Mouse (Mus musculus): Measurements from ENCODE around the gene Pacs2. TPM values are rescaled to one million over a fixed set of nuclear protein-coding genes. Genes with fewer than 3 reads are reported as not detected.

The Pacs2 gene
- polyA plus RNA-seq, 1 experiment from 2014 or later, result 17.7 TPM

- Histone ChIP-seq H3K36me3 (peaks cover 68% of the 10 kb centered on the region), H3K27ac (replicated peaks) (no peak overlapping the region), H3K4me1 (peaks cover 18% of the 10 kb centered on the region), H3K27me3 (ENCODE audit: low read depth, poor library complexity, severe bottlenecking) (no peaks in the 10 kb centered on the region), H3K4me3 (no peak overlapping the region), H3K9me3 (replicated peaks) (no peaks in the 10 kb centered on the region)
- DNase-seq (ENCODE audit: low spot score), result no peak
- 90% methylated on average over 4 of the region's 4 CpGs for WGBS
Measured at GRCm38 (mm10) chr12:112994153-112994552, 20.2 kb upstream of the Pacs2 start.

DNA sequence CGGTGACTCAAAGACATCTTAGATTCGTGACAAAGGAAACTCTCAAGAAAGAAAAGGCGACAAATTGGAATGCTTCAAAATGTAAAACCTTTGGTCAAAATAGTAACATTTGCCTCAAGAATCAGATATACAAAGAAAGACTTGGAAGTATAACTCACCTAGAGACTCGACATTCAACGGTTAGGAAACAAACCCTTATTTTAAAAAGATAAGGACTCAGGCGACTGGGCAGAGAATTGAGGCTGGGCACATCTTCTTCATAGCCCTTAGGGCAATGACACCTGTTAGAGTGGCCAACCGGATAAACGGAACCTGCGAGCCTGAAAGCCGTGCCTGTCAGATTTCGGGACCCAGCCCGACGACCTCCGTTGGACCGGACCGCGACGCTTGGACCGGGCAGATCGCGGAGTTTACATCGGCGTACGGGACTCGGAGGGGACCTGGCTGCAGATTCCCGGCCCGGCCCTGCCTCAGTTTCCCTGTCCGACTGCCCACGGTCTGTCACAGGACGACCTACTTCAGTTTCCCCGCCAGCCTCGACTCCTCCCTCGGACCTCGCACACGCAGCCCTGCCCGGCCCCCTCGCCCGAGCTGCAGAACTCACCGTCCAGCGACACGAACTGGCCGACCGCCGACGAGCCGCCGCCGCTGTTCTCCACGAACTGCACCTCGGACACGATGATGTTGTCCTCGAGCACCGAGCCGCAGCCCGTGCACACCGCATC is 14.6 kb upstream of the Pacs2 start:
- 2% methylated on average over 56 of the region's 56 CpGs for WGBS
- Histone ChIP-seq H3K9me3 (replicated peaks) (no peaks in the 10 kb centered on the region), H3K4me3 (peak overlapping the region; percentile 93), H3K36me3 (peaks cover 26% of the 10 kb centered on the region), H3K4me1 (peaks cover 45% of the 10 kb centered on the region), H3K27ac (replicated peaks) (peak overlapping the region; percentile 96), H3K27me3 (ENCODE audit: low read depth, poor library complexity, severe bottlenecking) (no peaks in the 10 kb centered on the region)
- DNase-seq (ENCODE audit: low spot score), result no peak

DNA sequence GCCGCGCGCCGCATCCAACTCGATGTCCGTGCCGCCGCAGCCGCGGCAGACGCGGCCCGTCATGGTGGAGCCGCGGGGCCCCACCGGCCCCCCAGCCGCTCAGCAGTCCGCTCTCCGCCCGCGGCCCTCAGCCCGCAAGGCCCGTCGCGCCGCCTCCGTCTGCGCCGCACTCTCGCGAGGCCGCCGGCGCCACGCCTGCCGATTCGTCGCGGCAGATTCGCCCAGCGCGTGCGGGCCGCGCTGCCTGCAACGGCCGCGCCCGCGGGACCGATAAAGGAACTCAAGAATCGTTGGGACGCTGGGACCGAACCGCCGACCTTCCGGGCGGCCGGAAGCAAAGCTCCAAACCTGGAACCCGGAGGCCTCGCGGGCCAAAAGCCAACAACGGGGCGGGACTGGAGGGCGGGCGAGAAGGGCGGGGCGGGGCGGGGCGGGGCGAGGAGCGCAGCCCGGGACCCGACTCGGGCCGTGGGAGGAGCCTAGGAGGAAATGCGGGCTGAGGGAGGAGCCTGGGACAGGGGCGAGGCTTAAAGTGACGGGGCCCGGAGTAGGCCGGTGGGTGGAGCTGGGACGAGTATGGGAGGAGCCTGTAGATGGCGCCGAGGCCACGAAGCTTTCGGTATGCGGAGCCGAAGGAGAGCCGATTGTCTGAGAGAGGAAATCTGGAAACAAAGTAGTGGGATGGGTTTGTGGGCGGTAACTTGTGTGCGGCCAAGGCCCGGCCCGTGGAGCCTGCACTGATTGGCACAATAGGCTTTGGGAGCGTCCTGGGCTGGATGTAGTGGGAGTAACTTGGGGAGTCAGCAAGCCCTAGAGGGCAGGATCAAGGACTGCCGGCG is 13.8 kb upstream of the Pacs2 start, which contains the start of gene Brf1:
Brf1 (minus strand) TSS at position 411 of the 839 bp plus-strand sequence.
- Histone ChIP-seq H3K9me3 (replicated peaks) (no peaks in the 10 kb centered on the region), H3K36me3 (peaks cover 19% of the 10 kb centered on the region), H3K4me3 (peak within 1 kb of the TSS; percentile 93), H3K4me1 (peaks cover 45% of the 10 kb centered on the region), H3K27me3 (ENCODE audit: low read depth, poor library complexity, severe bottlenecking) (no peaks in the 10 kb centered on the region), H3K27ac (replicated peaks) (peak within 1 kb of the TSS; percentile 96)
- DNase-seq (ENCODE audit: low spot score), result peak; percentile 99
- WGBS, result under 1% methylated on average over 96 of the region's 96 CpGs

DNA sequence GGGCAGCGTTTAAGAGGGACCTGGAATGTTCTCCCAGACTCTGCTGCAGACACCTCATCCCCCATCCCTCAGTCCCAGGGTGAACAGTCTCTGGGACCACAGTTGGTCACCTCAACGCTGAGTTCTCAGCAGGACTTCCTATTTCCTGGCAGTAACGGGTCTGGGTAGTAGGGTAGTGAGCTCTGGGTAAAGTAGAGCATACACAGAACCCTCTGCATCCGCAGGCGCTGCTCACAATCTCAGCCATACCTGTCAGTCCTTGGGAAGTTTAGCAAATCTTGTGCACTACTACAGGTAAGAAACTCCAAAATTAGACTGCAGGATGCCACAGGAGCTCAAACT is 13.2 kb upstream of the Pacs2 start:
- H3K4me1 ChIP-seq, result peaks cover 45% of the 10 kb centered on the region
- DNase-seq (ENCODE audit: low spot score), result no peak
- peaks cover 13% of the 10 kb centered on the region for H3K36me3 ChIP-seq
- H3K9me3 ChIP-seq (replicated peaks), result no peaks in the 10 kb centered on the region
- WGBS, result 4% methylated on average over 5 of the region's 5 CpGs
- H3K27me3 ChIP-seq (ENCODE audit: low read depth, poor library complexity, severe bottlenecking), result no peaks in the 10 kb centered on the region
- peak overlapping the region; percentile 93 for H3K4me3 ChIP-seq
- H3K27ac ChIP-seq (replicated peaks), result peak overlapping the region; percentile 96

DNA sequence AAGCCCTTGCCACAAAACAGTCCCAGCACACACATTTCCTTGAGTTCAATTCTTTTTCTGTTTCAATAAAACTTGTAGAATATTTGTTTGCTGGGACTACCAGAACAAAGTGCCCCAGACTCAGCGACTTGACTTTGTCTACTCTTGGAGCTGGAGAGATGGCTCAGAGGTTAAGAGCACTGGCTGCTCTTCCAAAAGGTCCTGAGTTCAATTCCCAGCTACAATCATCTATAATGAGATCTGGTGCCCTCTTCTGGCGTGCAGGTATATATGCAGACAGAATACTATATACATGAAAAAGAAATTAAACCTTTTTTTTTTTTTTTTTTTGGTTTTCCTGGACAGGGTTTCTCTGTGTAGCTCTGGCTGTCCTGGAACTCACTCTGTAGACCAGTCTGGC is 11.6 kb upstream of the Pacs2 start:
- Histone ChIP-seq H3K27ac (replicated peaks) (no peak overlapping the region), H3K4me1 (peaks cover 39% of the 10 kb centered on the region), H3K36me3 (no peaks in the 10 kb centered on the region), H3K9me3 (replicated peaks) (no peaks in the 10 kb centered on the region), H3K4me3 (no peak overlapping the region), H3K27me3 (ENCODE audit: low read depth, poor library complexity, severe bottlenecking) (no peaks in the 10 kb centered on the region)
- no peak for DNase-seq (ENCODE audit: low spot score)
- 38% methylated on average over 2 of the region's 2 CpGs for WGBS

- peaks cover 28% of the 10 kb centered on the region for H3K4me1 ChIP-seq
- no peak overlapping the region for H3K27ac ChIP-seq (replicated peaks)
- no peaks in the 10 kb centered on the region for H3K9me3 ChIP-seq (replicated peaks)
- DNase-seq (ENCODE audit: low spot score), result no peak
- H3K27me3 ChIP-seq (ENCODE audit: low read depth, poor library complexity, severe bottlenecking), result no peaks in the 10 kb centered on the region
- H3K4me3 ChIP-seq, result no peak overlapping the region
- 82% methylated on average over 8 of the region's 8 CpGs for WGBS
- H3K36me3 ChIP-seq, result no peaks in the 10 kb centered on the region
Measured at GRCm38 (mm10) chr12:113004011-113004410, 10.3 kb upstream of the Pacs2 start.

- Histone ChIP-seq H3K27ac (replicated peaks) (no peak overlapping the region), H3K27me3 (ENCODE audit: low read depth, poor library complexity, severe bottlenecking) (no peaks in the 10 kb centered on the region), H3K36me3 (no peaks in the 10 kb centered on the region), H3K4me3 (no peak overlapping the region), H3K9me3 (replicated peaks) (no peaks in the 10 kb centered on the region), H3K4me1 (peaks cover 18% of the 10 kb centered on the region)
- 32% methylated on average over 4 of the region's 4 CpGs for WGBS
- DNase-seq (ENCODE audit: low spot score), result no peak
Measured at GRCm38 (mm10) chr12:113004993-113005392, 9.3 kb upstream of the Pacs2 start.

- WGBS, result 93% methylated on average over 6 of the region's 6 CpGs
Measured at GRCm38 (mm10) chr12:113011702-113012360, 2.5 kb upstream of the Pacs2 start.

DNA sequence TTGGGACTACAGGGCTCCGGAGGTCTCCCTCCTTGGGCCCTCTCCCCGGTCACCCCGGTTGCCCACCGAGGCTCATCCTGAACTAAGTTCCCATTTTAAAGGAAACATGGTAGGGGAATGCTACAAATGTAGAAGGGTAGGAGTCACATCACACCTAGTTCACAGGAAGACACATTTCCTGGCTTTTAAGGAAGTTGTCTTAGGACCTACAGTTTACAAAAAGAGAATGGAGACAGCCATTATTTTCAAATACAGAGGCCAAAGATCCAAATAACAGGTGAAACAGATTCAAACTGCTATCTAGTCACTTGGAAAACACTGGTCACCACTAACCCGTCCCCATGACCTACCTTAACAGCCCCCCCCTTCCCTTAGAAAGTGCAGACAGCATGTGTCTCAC is 1.9 kb upstream of the Pacs2 start:
- H3K9me3 ChIP-seq (replicated peaks), result no peaks in the 10 kb centered on the region
- peak overlapping the region; percentile 96; the same call in 1 of the 2 replicates for H3K27ac ChIP-seq (replicated peaks)
- no peaks in the 10 kb centered on the region for H3K27me3 ChIP-seq (ENCODE audit: low read depth, poor library complexity, severe bottlenecking)
- peaks cover 44% of the 10 kb centered on the region for H3K4me1 ChIP-seq
- WGBS, result 93% methylated on average over 5 of the region's 5 CpGs
- H3K36me3 ChIP-seq, result peaks cover under 1% of the 10 kb centered on the region; the same call in 1 of the 2 replicates
- no peak for DNase-seq (ENCODE audit: low spot score)
- no peak overlapping the region for H3K4me3 ChIP-seq

More at GRCm38 (mm10) chr12:113011702-113012360, 2.5 kb upstream of the Pacs2 start:
- H3K27ac ChIP-seq (replicated peaks), result no peak overlapping the region
- H3K4me1 ChIP-seq, result peaks cover 38% of the 10 kb centered on the region
- H3K27me3 ChIP-seq (ENCODE audit: low read depth, poor library complexity, severe bottlenecking), result no peaks in the 10 kb centered on the region
- no peak overlapping the region for H3K4me3 ChIP-seq
- no peak for DNase-seq (ENCODE audit: low spot score)
- H3K9me3 ChIP-seq (replicated peaks), result no peaks in the 10 kb centered on the region
- no peaks in the 10 kb centered on the region for H3K36me3 ChIP-seq

GRCm38 (mm10) chr12:113013021-113013491 is 1.3 kb upstream of the Pacs2 start:
- Histone ChIP-seq H3K36me3 (peaks cover 4% of the 10 kb centered on the region; the same call in 1 of the 2 replicates), H3K9me3 (replicated peaks) (no peaks in the 10 kb centered on the region), H3K4me3 (peak overlapping the region; percentile 95), H3K27me3 (ENCODE audit: low read depth, poor library complexity, severe bottlenecking) (no peaks in the 10 kb centered on the region), H3K4me1 (peaks cover 48% of the 10 kb centered on the region), H3K27ac (replicated peaks) (peak overlapping the region; percentile 96)
- DNase-seq (ENCODE audit: low spot score), result no peak
- 77% methylated on average over 3 of the region's 3 CpGs for WGBS

DNA sequence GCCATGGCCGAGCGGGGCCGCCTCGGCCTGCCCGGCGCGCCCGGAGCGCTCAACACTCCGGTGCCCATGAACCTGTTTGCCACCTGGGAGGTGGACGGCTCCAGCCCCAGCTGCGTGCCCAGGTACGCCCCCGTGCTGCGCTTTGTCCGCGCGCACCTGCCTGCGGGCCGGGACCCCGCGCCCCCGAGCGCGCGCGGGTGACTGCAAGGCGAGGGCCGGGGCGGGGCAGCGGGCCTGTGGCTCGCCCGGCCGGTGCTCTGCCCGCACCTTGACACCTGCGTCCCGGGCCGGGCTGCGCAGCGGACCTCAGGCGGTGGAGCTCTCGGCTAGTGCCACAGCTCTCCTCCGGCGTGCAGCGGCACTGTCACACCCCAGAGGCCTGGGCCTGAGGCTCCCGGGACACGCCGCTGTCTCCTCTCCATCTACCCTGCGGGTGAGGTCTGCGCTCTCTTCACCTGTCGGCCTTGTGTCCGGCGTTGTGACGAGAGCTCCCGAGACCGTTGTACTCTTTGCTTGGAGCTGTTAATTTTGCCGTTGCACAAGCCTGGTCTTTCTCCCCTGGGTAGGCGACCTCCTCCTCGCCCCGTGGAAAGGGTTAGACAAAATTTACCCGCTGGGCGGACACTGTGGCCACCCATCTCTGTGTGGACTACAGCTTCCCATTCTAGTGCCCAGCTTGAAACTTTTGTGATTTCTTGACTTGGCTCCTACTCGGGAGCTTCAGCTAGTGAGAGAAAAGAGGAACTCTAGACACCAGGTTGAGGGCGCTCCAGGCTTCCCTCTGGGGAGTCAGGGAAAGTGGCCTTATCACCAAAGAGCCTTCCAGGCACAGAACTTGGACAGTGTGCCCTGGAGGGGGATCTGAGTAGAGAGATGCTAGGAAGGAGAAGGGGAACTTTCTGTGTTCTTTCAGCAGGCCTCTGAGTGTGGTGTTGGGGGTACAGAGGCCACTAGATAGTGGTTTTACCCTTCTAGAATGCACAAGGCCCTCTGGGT is 551 bp downstream of the Pacs2 start:
- peak; percentile 65 for DNase-seq (ENCODE audit: low spot score)
- Histone ChIP-seq H3K36me3 (peaks cover 15% of the 10 kb centered on the region; the same call in 1 of the 2 replicates), H3K27ac (replicated peaks) (peak overlapping the region; percentile 95), H3K4me3 (peak overlapping the region; percentile 95), H3K4me1 (peaks cover 48% of the 10 kb centered on the region), H3K27me3 (ENCODE audit: low read depth, poor library complexity, severe bottlenecking) (no peaks in the 10 kb centered on the region), H3K9me3 (replicated peaks) (no peaks in the 10 kb centered on the region)
- 2% methylated on average over 64 of the region's 64 CpGs for WGBS

Measured in midbrain, embryonic 10.5 days (tissue).